Mouse (Mus musculus) limb, embryonic 11.5 days (tissue): ENCODE data around the gene Endou. TPM values are rescaled to one million over a fixed set of nuclear protein-coding genes. Genes with fewer than 3 reads are reported as not detected.
"Not testable (repeated sequence)": the region's sequence is repeated elsewhere in the genome, so short reads cannot be mapped to it uniquely, and the experiment has no call there.

Experiments
- ATAC-seq: fragments of 200-750 bp; cut with Nextera tagmentation; 2 replicates; pipeline ENCODE4 v1.8.0; 2017; ENCODE audit warnings: low read depth; ENCODE audit not compliant: insufficient number of reproducible peaks, low FRiP score, low TSS enrichment
- DNase-seq: peaks from one replicate; pipeline ENCODE4 v3.0.0-alpha.2; 2015; ENCODE audit warnings: low spot score
- H3K27ac ChIP-seq: fragments of 300-500 bp; sonication (generic); replicated peaks from 2 replicates; pipeline ENCODE4 v1.5.1; 2014; ENCODE audit warnings: low read depth, mild to moderate bottlenecking, low read length
- H3K27me3 ChIP-seq: fragments of 300-500 bp; sonication (generic); 2 replicates; pipeline ENCODE4 v1.6.1; 2014; ENCODE audit warnings: mild to moderate bottlenecking, low read length, mixed read lengths; ENCODE audit not compliant: control insufficient read depth, insufficient read depth
- H3K36me3 ChIP-seq: fragments of 300-500 bp; sonication (generic); 2 replicates; pipeline ENCODE4 v1.6.1; 2014; ENCODE audit warnings: mild to moderate bottlenecking, low read length, moderate library complexity, mixed read lengths; ENCODE audit not compliant: control insufficient read depth, insufficient read depth
- H3K4me1 ChIP-seq: fragments of 300-500 bp; sonication (generic); 2 replicates; pipeline ENCODE4 v1.6.1; 2014; ENCODE audit warnings: low read length, mixed read lengths; ENCODE audit not compliant: control insufficient read depth, insufficient read depth
- H3K4me2 ChIP-seq: fragments of 300-500 bp; sonication (generic); 2 replicates; pipeline ENCODE4 v1.6.1; 2014; ENCODE audit warnings: low read depth, mild to moderate bottlenecking, moderate library complexity; ENCODE audit not compliant: severe bottlenecking
- H3K4me3 ChIP-seq: fragments of 300-500 bp; sonication (generic); 2 replicates; pipeline ENCODE4 v1.5.1; 2014; ENCODE audit warnings: low read depth, low read length
- H3K9ac ChIP-seq: fragments of 300-500 bp; sonication (generic); 2 replicates; pipeline ENCODE4 v1.6.1; 2014; ENCODE audit warnings: mild to moderate bottlenecking, low read length
- H3K9me3 ChIP-seq: fragments of 300-500 bp; sonication (generic); 2 replicates; pipeline ENCODE4 v1.6.1; 2016; ENCODE audit warnings: low read length; ENCODE audit not compliant: control insufficient read depth
- WGBS: fragments of 180-500 bp; shearing (Covaris S2); extraction: QIAGEN DNeasy Blood & Tissue Kit; methylation state at CpG from one replicate; pipeline ENCODE4 v1.1.7; 2014; 5-methylcytosine and 5-hydroxymethylcytosine counted together
- polyA plus RNA-seq: library from polyadenylated mRNA; unstranded; fragments of >200 nt; fragmentation: Nextera tagmentation; extraction: Ambion mirVana; gene quantifications from 2 replicates; pipeline ENCODE4 v1.2.1, GENCODE M21; 2014

Gene Endou
- polyA plus RNA-seq, 1 experiment from 2014 or later: 0.25 TPM

GRCm38 (mm10) chr15:97670554-97670953 lies 60.6 kb downstream of the Endou start:
- no peak overlapping the region for H3K4me2 ChIP-seq
- H3K27me3 ChIP-seq: no peaks in the 10 kb centered on the region
- no peaks in the 10 kb centered on the region for H3K9me3 ChIP-seq
- no peak for DNase-seq
- no peak overlapping the region for H3K27ac ChIP-seq
- no peak overlapping the region for H3K4me3 ChIP-seq
- ATAC-seq: no peak
- no peaks in the 10 kb centered on the region for H3K4me1 ChIP-seq
- H3K36me3 ChIP-seq: peaks cover 11% of the 10 kb centered on the region
- no peak overlapping the region for H3K9ac ChIP-seq
- 89% methylated on average over 6 of the region's 6 CpGs for WGBS

GRCm38 (mm10) chr15:97668158-97668877 lies 62.8 kb downstream of the Endou start:
- not testable (repeated sequence) for H3K4me3 ChIP-seq, H3K4me2 ChIP-seq, H3K9me3 ChIP-seq, H3K4me1 ChIP-seq, ATAC-seq, H3K36me3 ChIP-seq, H3K27me3 ChIP-seq, DNase-seq, H3K27ac ChIP-seq, H3K9ac ChIP-seq
- whole genome bisulfite sequencing: 65% methylated on average over 16 of the region's 17 CpGs

GRCm38 (mm10) chr15:97667437-97667836 lies 63.7 kb downstream of the Endou start:
- Histone ChIP-seq H3K4me3 (no peak overlapping the region), H3K9me3 (no peaks in the 10 kb centered on the region), H3K36me3 (no peaks in the 10 kb centered on the region), H3K4me1 (no peaks in the 10 kb centered on the region), H3K27me3 (no peaks in the 10 kb centered on the region), H3K4me2 (no peak overlapping the region), H3K9ac (no peak overlapping the region), H3K27ac (no peak overlapping the region)
- ATAC-seq (no peak), DNase-seq (peak; percentile 85)
- 39% methylated on average over 7 of the region's 7 CpGs for WGBS

- ATAC-seq (no peak), DNase-seq (no peak)
- Histone ChIP-seq H3K36me3 (no peaks in the 10 kb centered on the region), H3K9me3 (no peaks in the 10 kb centered on the region), H3K4me1 (no peaks in the 10 kb centered on the region), H3K27ac (no peak overlapping the region), H3K9ac (no peak overlapping the region), H3K4me2 (no peak overlapping the region), H3K4me3 (no peak overlapping the region), H3K27me3 (no peaks in the 10 kb centered on the region)
- WGBS: 91% methylated on average over 10 of the region's 10 CpGs
Observed at GRCm38 (mm10) chr15:97666457-97666770, 64.7 kb downstream of the Endou start.

GRCm38 (mm10) chr15:97665770-97666456 lies 65.2 kb downstream of the Endou start:
- Histone ChIP-seq H3K4me1 (no peaks in the 10 kb centered on the region), H3K27ac (no peak overlapping the region), H3K4me3 (no peak overlapping the region), H3K27me3 (no peaks in the 10 kb centered on the region), H3K9ac (no peak overlapping the region), H3K4me2 (no peak overlapping the region), H3K9me3 (no peaks in the 10 kb centered on the region), H3K36me3 (no peaks in the 10 kb centered on the region)
- no peak for ATAC-seq
- DNase-seq: no peak
- 82% methylated on average over 25 of the region's 25 CpGs for WGBS

- Histone ChIP-seq H3K27ac (no peak overlapping the region), H3K36me3 (no peaks in the 10 kb centered on the region), H3K27me3 (no peaks in the 10 kb centered on the region), H3K4me3 (no peak overlapping the region), H3K9me3 (no peaks in the 10 kb centered on the region), H3K4me2 (no peak overlapping the region), H3K4me1 (no peaks in the 10 kb centered on the region), H3K9ac (no peak overlapping the region)
- ATAC-seq (no peak), DNase-seq (no peak)
- WGBS: 62% methylated on average over 16 of the region's 16 CpGs
Observed at GRCm38 (mm10) chr15:97664981-97665668, 66.0 kb downstream of the Endou start.

GRCm38 (mm10) chr15:97663750-97664406 lies 67.3 kb downstream of the Endou start:
- Histone ChIP-seq H3K9me3 (no peaks in the 10 kb centered on the region), H3K9ac (0 out of 2 replicates have a peak overlapping the region, but pooled peaks have one; percentile 5), H3K4me1 (no peaks in the 10 kb centered on the region), H3K27ac (no peak overlapping the region), H3K4me2 (peak overlapping the region; percentile 48), H3K27me3 (no peaks in the 10 kb centered on the region), H3K4me3 (peak overlapping the region; percentile 23), H3K36me3 (no peaks in the 10 kb centered on the region)
- DNase-seq: peak; percentile 79
- 0 out of 2 replicates have a peak, but pooled peaks have one; percentile 33 for ATAC-seq
- 9% methylated on average over 19 of the region's 19 CpGs for WGBS
